Mouse (Mus musculus) lung, embryonic 16.5 days (tissue): Measurements from ENCODE around the gene Kcmf1. TPM values are rescaled to one million over a fixed set of nuclear protein-coding genes. Genes with fewer than 3 reads are reported as not detected.
A peak's percentile ranks its signal among the peaks of the same experiment; 100 is the strongest.

Source experiments
- ATAC-seq: fragments of 200-750 bp; cut with Nextera tagmentation; 2 replicates; pipeline ENCODE4 v1.8.0; 2017; ENCODE audit warnings: low read depth, mild to moderate bottlenecking, moderate library complexity
- H3K27ac ChIP-seq: fragments of 300-500 bp; sonication (generic); 2 replicates; pipeline ENCODE4 v1.5.1; 2014; ENCODE audit warnings: mild to moderate bottlenecking, control low read depth, low read length
- H3K27me3 ChIP-seq: fragments of 300-500 bp; sonication (generic); 2 replicates; pipeline ENCODE4 v1.6.1; 2014; ENCODE audit warnings: low read depth, low read length, mixed read lengths; ENCODE audit not compliant: control insufficient read depth, insufficient read depth
- H3K36me3 ChIP-seq: fragments of 300-500 bp; sonication (generic); 2 replicates; pipeline ENCODE4 v1.6.1; 2014; ENCODE audit warnings: low read length; ENCODE audit not compliant: control insufficient read depth, insufficient read depth
- H3K4me1 ChIP-seq: fragments of 300-500 bp; sonication (generic); replicated peaks from 2 replicates; pipeline ENCODE4 v1.6.1; 2014; ENCODE audit warnings: low read length, mixed read lengths; ENCODE audit not compliant: control insufficient read depth, insufficient read depth
- H3K4me2 ChIP-seq: fragments of 300-500 bp; sonication (generic); 2 replicates; pipeline ENCODE4 v1.6.1; 2014; ENCODE audit warnings: low read depth, low read length, control low read depth
- H3K4me3 ChIP-seq: fragments of 300-500 bp; sonication (generic); 2 replicates; pipeline ENCODE4 v1.5.1; 2014; ENCODE audit warnings: mild to moderate bottlenecking, low read length, control low read depth
- H3K9ac ChIP-seq: fragments of 300-500 bp; sonication (generic); 2 replicates; pipeline ENCODE4 v1.6.1; 2014; ENCODE audit warnings: low read length, control low read depth
- H3K9me3 ChIP-seq: fragments of 300-500 bp; sonication (generic); 2 replicates; pipeline ENCODE4 v1.6.1; 2016; ENCODE audit warnings: low read length; ENCODE audit not compliant: control insufficient read depth
- WGBS: fragments of 180-500 bp; shearing (Covaris S2); extraction: QIAGEN DNeasy Blood & Tissue Kit; methylation state at CpG from one replicate; pipeline ENCODE4 v1.1.7; 2014; 5-methylcytosine and 5-hydroxymethylcytosine counted together
- polyA plus RNA-seq: library from polyadenylated mRNA; unstranded; fragments of >200 nt; fragmentation: Nextera tagmentation; extraction: Ambion mirVana; gene quantifications from 2 replicates; pipeline ENCODE4 v1.2.1, GENCODE M21; 2015

The Kcmf1 gene
- 26.6 and 30.6 TPM in 2 replicates for polyA plus RNA-seq

DNA sequence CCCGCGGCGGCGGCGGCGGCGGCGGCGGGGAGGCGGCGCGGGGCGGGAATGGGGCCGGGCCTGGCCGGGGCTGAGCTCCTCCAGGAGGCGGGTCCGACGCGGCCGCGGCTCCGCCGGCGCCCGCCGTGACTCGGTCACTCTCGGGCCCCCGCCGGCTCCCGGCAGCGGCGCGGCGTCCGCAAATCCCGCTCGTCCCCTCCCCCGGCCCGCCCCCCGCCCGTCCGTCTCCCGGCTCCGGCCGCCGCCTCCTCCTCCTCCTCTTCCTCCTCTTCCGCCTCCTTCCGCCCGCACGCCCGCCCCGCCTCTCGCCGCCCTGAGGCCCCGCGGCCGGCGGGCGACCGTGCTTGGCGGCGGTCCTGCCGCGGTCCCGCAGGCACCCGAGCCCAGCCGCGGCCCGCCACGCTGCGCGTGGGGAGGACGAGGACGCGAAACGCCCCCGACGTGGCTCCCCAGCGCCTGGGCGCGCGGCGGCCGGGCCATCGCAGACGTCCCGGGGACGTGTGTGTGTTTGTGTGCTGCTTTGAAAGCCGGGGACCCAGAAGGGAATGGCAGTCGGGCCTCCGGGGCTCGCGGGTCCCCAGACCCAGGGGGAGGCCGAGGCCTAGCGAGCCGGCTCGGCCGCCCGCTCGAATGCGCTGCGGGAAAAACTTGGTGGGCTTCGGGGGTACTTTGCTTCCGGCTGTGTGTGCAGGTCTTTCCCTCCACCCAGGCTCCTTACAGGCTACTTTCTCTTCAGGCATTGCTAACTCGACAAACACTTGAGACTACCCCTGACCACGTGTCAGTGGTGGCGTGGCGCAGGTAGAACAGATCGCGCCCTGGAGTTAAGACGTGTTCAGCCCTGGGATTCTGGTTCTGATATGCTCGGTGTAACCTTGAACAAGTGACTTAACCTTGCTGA lies at the start of gene Kcmf1:
Gene Kcmf1 (minus strand): TSS at position 199 of the 901 bp plus-strand sequence.
- H3K36me3 ChIP-seq, result no peaks in the 10 kb centered on the region; the same call in 1 of the 2 replicates
- 0% methylated on average over 66 of the region's 113 CpGs for WGBS
- H3K4me1 ChIP-seq, result peaks cover 23% of the 10 kb centered on the region
- no peaks in the 10 kb centered on the region for H3K9me3 ChIP-seq
- H3K27me3 ChIP-seq, result no peaks in the 10 kb centered on the region
- peak; percentile 86 for ATAC-seq
- H3K27ac ChIP-seq, result peak within 1 kb of the TSS; percentile 99
- H3K4me3 ChIP-seq, result peak within 1 kb of the TSS; percentile 99
- H3K9ac ChIP-seq, result peak within 1 kb of the TSS; percentile 92
- H3K4me2 ChIP-seq, result peak within 1 kb of the TSS; percentile 82

- H3K4me3 ChIP-seq, result no peak overlapping the region
- no peaks in the 10 kb centered on the region for H3K36me3 ChIP-seq
- no peak overlapping the region for H3K9ac ChIP-seq
- peaks cover 6% of the 10 kb centered on the region; the same call in 1 of the 2 replicates for H3K4me1 ChIP-seq
- H3K27me3 ChIP-seq, result no peaks in the 10 kb centered on the region
- WGBS, result 74% methylated on average over 9 of the region's 9 CpGs
- no peak for ATAC-seq
- peaks cover 9% of the 10 kb centered on the region; the same call in 1 of the 2 replicates for H3K9me3 ChIP-seq
- no peak overlapping the region for H3K4me2 ChIP-seq
- H3K27ac ChIP-seq, result no peak overlapping the region
These were observed 49.5 kb upstream of the Kcmf1 start for GRCm38 (mm10) chr6:72949161-72949756.

DNA sequence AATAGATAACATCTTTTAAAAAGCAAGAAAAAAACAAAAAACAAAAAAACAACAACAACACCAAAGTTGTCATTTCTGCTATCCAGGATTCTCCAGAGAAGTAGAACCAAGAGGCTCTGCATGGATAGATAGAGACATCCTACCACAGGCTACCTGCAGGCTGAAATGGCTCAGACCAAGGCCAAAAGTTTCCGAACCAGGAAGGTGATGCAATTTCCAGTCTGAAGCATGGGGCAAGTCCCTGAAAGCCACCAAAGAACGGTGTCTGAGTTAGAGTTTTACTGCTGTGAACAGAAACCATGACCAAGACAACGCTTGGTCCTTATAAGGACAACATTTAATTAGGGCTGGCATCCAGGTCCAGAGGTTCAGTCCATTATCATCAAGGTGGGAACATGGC lies 48.6 kb upstream of the Kcmf1 start:
- Histone ChIP-seq H3K4me1 (peaks cover 4% of the 10 kb centered on the region; the same call in 1 of the 2 replicates), H3K27me3 (no peaks in the 10 kb centered on the region), H3K4me2 (no peak overlapping the region), H3K9me3 (peaks cover 9% of the 10 kb centered on the region; the same call in 1 of the 2 replicates), H3K4me3 (no peak overlapping the region), H3K36me3 (no peaks in the 10 kb centered on the region), H3K9ac (no peak overlapping the region), H3K27ac (no peak overlapping the region)
- 87% methylated on average over 3 of the region's 3 CpGs for WGBS
- no peak for ATAC-seq

DNA sequence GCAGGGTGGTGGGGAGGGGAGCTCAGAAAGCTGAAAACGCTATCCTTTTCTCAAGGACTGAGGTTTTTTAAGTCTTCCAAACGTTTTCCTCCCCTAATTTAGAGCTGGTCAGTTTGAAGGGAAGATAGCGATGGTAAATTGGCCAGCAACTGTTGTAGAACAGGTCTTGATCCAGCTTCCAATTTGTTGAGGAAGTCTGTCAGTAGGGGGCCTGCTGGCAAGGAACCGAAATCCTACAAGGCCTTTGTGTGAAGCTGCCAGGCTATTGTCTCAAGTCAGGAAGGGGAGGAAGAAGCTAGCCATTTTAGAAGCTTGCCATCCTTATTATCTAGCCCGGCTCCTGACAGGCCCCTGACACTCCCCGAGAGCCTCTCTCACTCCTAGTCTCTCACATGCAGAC lies 48.2 kb upstream of the Kcmf1 start:
- no peak overlapping the region for H3K4me3 ChIP-seq
- H3K9ac ChIP-seq, result no peak overlapping the region
- ATAC-seq, result peak; percentile 23; the same call in 1 of the 2 replicates
- H3K27ac ChIP-seq, result no peak overlapping the region
- H3K27me3 ChIP-seq, result no peaks in the 10 kb centered on the region
- H3K4me1 ChIP-seq, result peaks cover 4% of the 10 kb centered on the region; the same call in 1 of the 2 replicates
- H3K9me3 ChIP-seq, result peaks cover 9% of the 10 kb centered on the region; the same call in 1 of the 2 replicates
- H3K36me3 ChIP-seq, result no peaks in the 10 kb centered on the region
- 53% methylated on average over 6 of the region's 6 CpGs for WGBS
- no peak overlapping the region for H3K4me2 ChIP-seq

DNA sequence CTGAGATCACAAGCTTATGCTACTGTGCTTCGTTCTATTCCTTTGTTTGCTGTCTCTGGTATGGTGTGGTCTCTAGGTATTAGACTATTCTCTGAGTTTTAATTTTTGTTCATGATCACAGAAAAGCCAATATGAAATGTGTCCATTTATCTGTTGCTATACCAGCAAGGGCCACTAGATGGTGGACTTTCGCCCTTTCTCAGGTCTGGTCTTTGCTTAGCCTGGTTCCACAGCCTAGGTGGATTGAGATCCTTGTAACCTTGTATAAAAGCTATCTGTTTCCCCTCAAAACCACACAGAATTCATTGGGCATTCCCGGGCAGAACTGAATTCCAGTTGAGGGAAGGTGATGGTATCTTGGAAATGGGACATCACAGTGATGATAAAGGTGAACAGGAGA lies 40.7 kb upstream of the Kcmf1 start:
- H3K9ac ChIP-seq, result no peak overlapping the region
- no peak overlapping the region for H3K4me3 ChIP-seq
- H3K9me3 ChIP-seq, result no peaks in the 10 kb centered on the region
- ATAC-seq, result peak; percentile 68
- H3K36me3 ChIP-seq, result no peaks in the 10 kb centered on the region
- H3K27me3 ChIP-seq, result no peaks in the 10 kb centered on the region
- no peaks in the 10 kb centered on the region for H3K4me1 ChIP-seq
- H3K27ac ChIP-seq, result no peak overlapping the region
- 9% methylated on average over 3 of the region's 3 CpGs for WGBS
- H3K4me2 ChIP-seq, result no peak overlapping the region

- H3K9ac ChIP-seq, result no peak overlapping the region
- H3K9me3 ChIP-seq, result no peaks in the 10 kb centered on the region
- H3K27ac ChIP-seq, result no peak overlapping the region
- no peak overlapping the region for H3K4me2 ChIP-seq
- H3K27me3 ChIP-seq, result no peaks in the 10 kb centered on the region
- H3K36me3 ChIP-seq, result no peaks in the 10 kb centered on the region
- H3K4me3 ChIP-seq, result no peak overlapping the region
- H3K4me1 ChIP-seq, result no peaks in the 10 kb centered on the region
- ATAC-seq, result peak; percentile 36; the same call in 1 of the 2 replicates
- 36% methylated on average over 5 of the region's 5 CpGs for WGBS
These were observed 38.1 kb upstream of the Kcmf1 start for GRCm38 (mm10) chr6:72937859-72938258.

DNA sequence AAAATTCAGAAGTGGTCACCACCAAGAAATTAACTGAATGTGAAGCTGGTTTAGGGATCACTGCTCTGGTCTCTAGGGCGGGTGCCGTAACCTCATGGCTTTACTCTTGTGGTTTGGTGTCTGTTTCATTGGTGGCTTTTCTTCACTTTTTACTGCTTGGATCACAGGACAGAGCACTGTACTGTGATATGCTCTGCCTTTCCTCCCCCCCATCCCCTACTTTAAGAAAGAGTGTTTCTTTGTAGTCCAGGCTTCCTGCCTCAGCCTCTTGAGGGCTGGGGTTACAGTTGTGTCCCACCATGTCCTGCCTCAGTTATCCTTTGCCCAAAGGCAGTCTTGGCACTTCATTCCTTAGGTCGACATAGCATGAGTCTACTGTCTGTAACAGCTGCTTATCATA lies 37.7 kb upstream of the Kcmf1 start:
- H3K27me3 ChIP-seq, result no peaks in the 10 kb centered on the region
- H3K9me3 ChIP-seq, result no peaks in the 10 kb centered on the region
- no peak overlapping the region for H3K27ac ChIP-seq
- no peaks in the 10 kb centered on the region for H3K4me1 ChIP-seq
- H3K36me3 ChIP-seq, result no peaks in the 10 kb centered on the region
- H3K4me3 ChIP-seq, result no peak overlapping the region
- no peak overlapping the region for H3K9ac ChIP-seq
- WGBS, result 70% methylated on average over 3 of the region's 3 CpGs
- ATAC-seq, result no peak
- H3K4me2 ChIP-seq, result no peak overlapping the region

DNA sequence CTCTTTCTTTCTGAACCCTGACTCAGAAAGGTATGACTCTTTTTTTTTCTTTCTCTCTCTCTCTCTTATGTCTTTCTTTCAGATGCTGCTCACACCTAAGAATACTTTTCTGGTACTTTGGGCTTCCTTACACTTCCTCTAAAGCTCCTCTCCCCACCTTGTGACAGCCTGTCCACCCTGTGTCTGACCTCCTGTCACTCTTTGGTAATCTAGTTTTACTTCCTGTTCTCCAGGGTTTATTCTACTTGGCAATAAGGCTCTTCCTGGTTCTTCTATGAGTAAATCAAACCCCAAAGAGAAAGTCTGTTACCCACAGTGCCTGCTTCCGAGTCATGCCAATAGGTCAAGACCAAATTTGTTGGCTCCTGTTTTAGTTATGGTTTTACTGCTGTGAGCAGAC lies 33.2 kb upstream of the Kcmf1 start:
- H3K9me3 ChIP-seq, result no peaks in the 10 kb centered on the region

DNA sequence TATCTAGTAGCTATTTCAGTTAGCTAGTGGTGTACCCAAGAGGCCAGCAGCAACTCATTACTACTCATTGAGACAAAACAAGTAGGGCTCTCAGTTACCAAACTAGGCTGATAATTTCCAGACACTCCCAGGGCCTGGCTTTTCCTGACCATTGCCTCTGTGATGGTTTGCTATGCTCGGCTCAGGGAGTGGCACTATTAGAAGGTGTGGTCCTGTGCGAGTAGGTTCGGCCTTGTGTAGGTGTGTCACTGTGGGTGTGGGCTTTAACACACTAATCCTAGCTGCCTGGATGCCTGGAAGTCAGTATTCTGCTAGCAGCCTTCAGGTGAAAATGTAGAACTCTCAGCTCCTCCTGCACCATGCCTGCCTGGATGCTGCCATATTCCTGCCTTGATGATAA lies 31.8 kb upstream of the Kcmf1 start:
- WGBS, result 88% methylated on average over 3 of the region's 3 CpGs
- Histone ChIP-seq H3K27ac (no peak overlapping the region), H3K9ac (no peak overlapping the region), H3K4me3 (no peak overlapping the region), H3K36me3 (no peaks in the 10 kb centered on the region), H3K4me2 (no peak overlapping the region), H3K27me3 (no peaks in the 10 kb centered on the region), H3K4me1 (peaks cover 8% of the 10 kb centered on the region), H3K9me3 (no peaks in the 10 kb centered on the region)
- no peak for ATAC-seq

More for the DNA sequence above, 33.2 kb upstream of the Kcmf1 start:
- ATAC-seq, result no peak
- Histone ChIP-seq H3K36me3 (no peaks in the 10 kb centered on the region), H3K9ac (no peak overlapping the region), H3K27ac (no peak overlapping the region), H3K4me3 (no peak overlapping the region), H3K4me2 (no peak overlapping the region), H3K4me1 (no peaks in the 10 kb centered on the region), H3K27me3 (no peaks in the 10 kb centered on the region)
- WGBS, result 85% methylated on average over 1 of the region's 1 CpGs
